16 mouse cellular contexts compared by ENCODE assay signal in the genomic region with DNA sequence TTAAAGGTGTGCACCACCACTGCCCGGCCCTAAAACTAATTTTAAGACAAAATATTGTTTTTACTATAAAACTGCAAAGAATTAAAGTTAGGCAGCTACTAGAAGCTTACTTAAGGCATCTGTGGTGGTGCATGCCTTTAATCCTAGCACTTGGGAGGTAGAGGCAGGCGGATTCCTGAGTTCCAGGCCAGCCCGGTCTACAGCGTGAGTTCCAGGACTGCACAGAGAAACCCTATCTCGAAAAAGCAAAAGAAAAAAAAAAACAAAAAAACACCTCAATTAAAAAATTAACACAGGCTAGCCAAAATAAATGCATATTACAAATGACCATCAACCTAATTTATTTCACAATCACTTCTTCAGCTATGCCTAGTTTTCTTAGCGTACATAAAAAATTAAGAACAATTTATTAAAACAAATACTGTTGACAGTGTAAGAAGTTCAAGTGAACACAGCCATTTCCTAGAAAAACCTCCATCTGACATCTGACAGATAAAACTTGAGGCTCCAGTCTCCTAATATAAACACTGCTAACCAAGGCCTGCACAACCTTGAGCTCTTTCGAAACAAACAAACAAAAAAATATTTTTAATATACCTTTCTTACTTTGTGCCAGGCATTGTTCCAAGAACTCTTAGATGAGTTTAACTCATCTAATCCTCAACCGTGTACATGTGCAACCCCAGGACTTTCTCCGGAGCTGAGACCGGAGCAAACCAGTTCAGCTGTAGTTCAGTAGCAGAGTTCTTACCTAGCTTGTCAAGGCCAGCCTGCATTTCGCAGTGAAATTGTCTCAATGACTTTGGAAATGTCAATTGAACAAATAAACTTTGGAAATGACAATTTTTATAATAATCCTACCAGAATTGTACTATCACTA. TPM values are rescaled to one million over a fixed set of nuclear protein-coding genes. Genes with fewer than 3 reads are reported as not detected.
A peak's percentile ranks its signal among the peaks of the same experiment; 100 is the strongest.
DNase-seq lines count a peak whose midpoint lies in the region; ATAC-seq lines count a peak whose summit lies in the region.
"Had no signal": no experiment of that assay in that cellular context is flagged by ENCODE, and none has a peak within 500 bp of the region (broad histone marks: within the 10 kb centered on the region; RNA-seq: fewer than 3 reads in every experiment).

No protein-coding gene starts in this region.

- no peaks in the 10 kb centered on the region for H3K36me3 ChIP-seq in liver, embryonic 16.5 days (ENCODE audit: control insufficient read depth, insufficient read depth)
- 0 out of 2 replicates have a peak, but pooled peaks cover 3% of the 10 kb centered on the region for H3K36me3 ChIP-seq in midbrain, embryonic 15.5 days (replicated peaks)
- peaks cover 13% of the 10 kb centered on the region for H3K36me3 ChIP-seq in midbrain, embryonic 13.5 days
- H3K36me3 ChIP-seq: embryonic facial prominence, embryonic 15.5 days; stomach, embryonic 15.5 days had no signal

- no peak overlapping the region for H3K9ac ChIP-seq in liver, embryonic 16.5 days (ENCODE audit: low read depth, low read length)
- H3K9ac ChIP-seq in midbrain, embryonic 15.5 days = no peak overlapping the region
- H3K9ac ChIP-seq in midbrain, embryonic 13.5 days (replicated peaks) = no peak overlapping the region
- H3K9ac ChIP-seq: embryonic facial prominence, embryonic 15.5 days; stomach, embryonic 15.5 days had no signal

- peak overlapping the region; percentile 52; the same call in 1 of the 2 replicates for H3K4me2 ChIP-seq in liver, embryonic 16.5 days (ENCODE audit: low read depth, low read length)
- no peak overlapping the region for H3K4me2 ChIP-seq in midbrain, embryonic 15.5 days
- H3K4me2 ChIP-seq in midbrain, embryonic 13.5 days (replicated peaks) = no peak overlapping the region
- H3K4me2 ChIP-seq: embryonic facial prominence, embryonic 15.5 days; stomach, embryonic 15.5 days had no signal

- no peaks in the 10 kb centered on the region for H3K9me3 ChIP-seq in liver, embryonic 16.5 days (replicated peaks; ENCODE audit: control insufficient read depth, low read length)
- no peaks in the 10 kb centered on the region for H3K9me3 ChIP-seq in midbrain, embryonic 15.5 days
- H3K9me3 ChIP-seq in midbrain, embryonic 13.5 days = no peaks in the 10 kb centered on the region; the same call in 1 of the 2 replicates
- H3K9me3 ChIP-seq: embryonic facial prominence, embryonic 15.5 days; stomach, embryonic 15.5 days had no signal

- peak overlapping the region; percentile 1 for H3K4me3 ChIP-seq in liver, embryonic 16.5 days (ENCODE audit: low read depth, low read length)
- H3K4me3 ChIP-seq in midbrain, embryonic 15.5 days = no peak overlapping the region
- H3K4me3 ChIP-seq in midbrain, embryonic 13.5 days (replicated peaks) = no peak overlapping the region
- H3K4me3 ChIP-seq: embryonic facial prominence, embryonic 15.5 days; layer of hippocampus, adult 2 months; stomach, embryonic 15.5 days had no signal

- ATAC-seq in liver, embryonic 16.5 days (ENCODE audit: low read depth) = peak; percentile 78
- ATAC-seq in midbrain, embryonic 15.5 days (replicated peaks) = no peak
- ATAC-seq in midbrain, embryonic 13.5 days = no peak
- ATAC-seq: hindbrain, embryonic 16.5 days had no signal

- 36% methylated on average over 11 of the region's 11 CpGs for WGBS in liver, embryonic 16.5 days (ENCODE audit: insufficient replicate concordance)
- WGBS in midbrain, embryonic 15.5 days = 91% methylated on average over 11 of the region's 11 CpGs
- 92% methylated on average over 11 of the region's 11 CpGs for WGBS in midbrain, embryonic 13.5 days

- H3K4me1 ChIP-seq in liver, embryonic 16.5 days (ENCODE audit: control insufficient read depth, low read depth, low read length) = peaks cover 15% of the 10 kb centered on the region
- peaks cover 14% of the 10 kb centered on the region for H3K4me1 ChIP-seq in midbrain, embryonic 15.5 days
- H3K4me1 ChIP-seq in midbrain, embryonic 13.5 days (replicated peaks) = peaks cover 12% of the 10 kb centered on the region
- H3K4me1 ChIP-seq: embryonic facial prominence, embryonic 15.5 days; stomach, embryonic 15.5 days had no signal

- H3K27me3 ChIP-seq in liver, embryonic 16.5 days (ENCODE audit: control insufficient read depth, insufficient read depth, low read depth, low read length) = no peaks in the 10 kb centered on the region
- no peaks in the 10 kb centered on the region for H3K27me3 ChIP-seq in midbrain, embryonic 15.5 days (replicated peaks)
- no peaks in the 10 kb centered on the region for H3K27me3 ChIP-seq in midbrain, embryonic 13.5 days
- H3K27me3 ChIP-seq: CH12.LX; embryonic facial prominence, embryonic 15.5 days; stomach, embryonic 15.5 days had no signal

- DNase-seq in MEL-GATA-1-ER (ENCODE audit: extremely low read depth, low read depth) = peak; percentile 73
- DNase-seq in c-Kit-positive CD71-positive TER-119-negative erythroid progenitor cells, embryonic 14.5 days (ENCODE audit: low read depth) = peak; percentile 74
- peak; percentile 47 for DNase-seq in kidney, postnatal 10 days
- DNase-seq in right cerebral cortex, postnatal 4 days = no peak
- DNase-seq: cerebellum, postnatal 10 days; lung, adult 18-20 months; thymus, postnatal 14 days had no signal

- peak overlapping the region; percentile 82 for H3K27ac ChIP-seq in liver, embryonic 16.5 days (ENCODE audit: low read length)
- no peak overlapping the region for H3K27ac ChIP-seq in midbrain, embryonic 15.5 days
- no peak overlapping the region for H3K27ac ChIP-seq in midbrain, embryonic 13.5 days
- H3K27ac ChIP-seq: embryonic facial prominence, embryonic 15.5 days; layer of hippocampus, adult 2 months; macrophage; stomach, embryonic 15.5 days had no signal

RNA-seq across cellular contexts. Expression of a gene that starts 9.3 kb away (rescaled TPM):
- polyA plus RNA-seq in liver, embryonic 16.5 days (2015; fragmentation: Nextera tagmentation; extraction: Ambion mirVana) = 3.2 and 3.4 TPM in 2 replicates
- 66.0 and 72.7 TPM in 2 replicates for polyA plus RNA-seq in midbrain, embryonic 15.5 days (2015; fragmentation: Nextera tagmentation; extraction: Ambion mirVana)
- polyA plus RNA-seq in midbrain, embryonic 13.5 days (2015; fragmentation: Nextera tagmentation; extraction: Ambion mirVana) = 62.0 and 64.3 TPM in 2 replicates

Comparison
In these comparisons a context has a peak if more than half of its experiments do, and no peak if none do; other contexts are left out.
1. RNA of a gene that starts 9.3 kb away (polyA plus RNA-seq): 66.0 to 72.7 TPM in midbrain, embryonic 15.5 days and 62.0 to 64.3 TPM in midbrain, embryonic 13.5 days; 3.2 to 3.4 TPM in liver, embryonic 16.5 days; every median in the first group is over 10 times any median in the second.